In the genomic region with DNA sequence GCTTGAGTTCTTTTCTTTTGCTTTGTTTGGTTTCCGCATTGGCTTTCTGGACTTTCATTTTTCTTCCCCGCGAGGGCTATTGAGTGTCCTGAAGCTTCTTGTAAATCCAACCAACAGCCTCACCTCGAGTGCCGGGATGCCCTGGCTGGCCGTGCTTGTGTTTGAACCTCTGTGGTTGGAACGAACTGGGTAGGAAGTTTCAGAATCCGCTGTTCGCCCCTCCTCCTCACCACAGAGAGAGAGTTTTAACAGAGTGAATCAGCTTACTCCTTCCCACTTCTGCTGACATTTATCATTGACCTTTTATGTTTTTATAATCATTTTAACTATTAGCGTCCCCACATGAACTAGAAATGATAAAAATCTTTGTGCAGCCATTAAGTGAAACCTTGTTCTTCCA, we compare ENCODE assay signal across 22 mouse cellular contexts. TPM values are rescaled to one million over a fixed set of nuclear protein-coding genes. Genes with fewer than 3 reads are reported as not detected.
A peak's percentile ranks its signal among the peaks of the same experiment; 100 is the strongest.
DNase-seq lines count a peak whose midpoint lies in the region; ATAC-seq lines count a peak whose summit lies in the region.
"Had no signal": no experiment of that assay in that cellular context is flagged by ENCODE, and none has a peak within 500 bp of the region (broad histone marks: within the 10 kb centered on the region; RNA-seq: fewer than 3 reads in every experiment).

No protein-coding gene starts in this region.

- DNase-seq in adrenal gland, adult (ENCODE audit: inconsistent age in 2 of 2, low spot score in 1 of 2), result peak; percentile 12 to 34
- no peak for DNase-seq in adrenal gland, postnatal 25 days
- peak; percentile 15 for DNase-seq in thymus, postnatal 4 days
- DNase-seq in thymus, adult 18-20 months, result no peak
- DNase-seq: cerebellum, adult 11-12 months; cerebellum, adult 9-10 months; cerebellum, postnatal 25 days; heart, adult 2 months; heart, postnatal 14 days; kidney, adult 11 months; kidney, adult 9 months had no signal

- 84% methylated on average over 10 of the region's 10 CpGs for WGBS in hindbrain, embryonic 16.5 days
- 78% methylated on average over 10 of the region's 10 CpGs for WGBS in kidney, embryonic 14.5 days

- no peak overlapping the region for H3K4me2 ChIP-seq in hindbrain, embryonic 16.5 days (ENCODE audit: low read length)
- H3K4me2 ChIP-seq in kidney, embryonic 14.5 days (replicated peaks; ENCODE audit: low read depth, low read length), result no peak overlapping the region
- H3K4me2 ChIP-seq: embryonic facial prominence, embryonic 13.5 days; heart, embryonic 11.5 days; heart, embryonic 15.5 days; hindbrain, embryonic 14.5 days had no signal

- no peaks in the 10 kb centered on the region for H3K27me3 ChIP-seq in hindbrain, embryonic 16.5 days (replicated peaks; ENCODE audit: control insufficient read depth, insufficient read depth, low read length)
- no peaks in the 10 kb centered on the region for H3K27me3 ChIP-seq in kidney, embryonic 14.5 days (ENCODE audit: control insufficient read depth, insufficient read depth, low read length)
- H3K27me3 ChIP-seq: embryonic facial prominence, embryonic 13.5 days; heart, embryonic 15.5 days; Patski had no signal

- no peaks in the 10 kb centered on the region for H3K4me1 ChIP-seq in hindbrain, embryonic 16.5 days (ENCODE audit: control insufficient read depth, insufficient read depth, low read depth, low read length)
- no peaks in the 10 kb centered on the region for H3K4me1 ChIP-seq in kidney, embryonic 14.5 days (ENCODE audit: control insufficient read depth, insufficient read depth, low read length)
- H3K4me1 ChIP-seq: embryonic facial prominence, embryonic 13.5 days; heart, embryonic 15.5 days; hindbrain, embryonic 10.5 days had no signal

- no peak overlapping the region for H3K27ac ChIP-seq in hindbrain, embryonic 16.5 days (ENCODE audit: low read depth, low read length)
- no peak overlapping the region for H3K27ac ChIP-seq in kidney, embryonic 14.5 days (ENCODE audit: low read depth, low read length)
- H3K27ac ChIP-seq: embryonic facial prominence, embryonic 13.5 days; heart, adult 2 months; heart, embryonic 15.5 days; hindbrain, embryonic 10.5 days; hindbrain, embryonic 14.5 days had no signal

- no peaks in the 10 kb centered on the region for H3K9me3 ChIP-seq in hindbrain, embryonic 16.5 days (ENCODE audit: control insufficient read depth, low read length)
- no peaks in the 10 kb centered on the region for H3K9me3 ChIP-seq in kidney, embryonic 14.5 days (ENCODE audit: control insufficient read depth, low read length)
- H3K9me3 ChIP-seq: embryonic facial prominence, embryonic 13.5 days; heart, embryonic 15.5 days; hindbrain, embryonic 10.5 days had no signal

- no peaks in the 10 kb centered on the region for H3K36me3 ChIP-seq in hindbrain, embryonic 16.5 days (ENCODE audit: control insufficient read depth, insufficient read depth, low read length)
- no peaks in the 10 kb centered on the region for H3K36me3 ChIP-seq in kidney, embryonic 14.5 days (ENCODE audit: control insufficient read depth, insufficient read depth, low read length)
- H3K36me3 ChIP-seq: embryonic facial prominence, embryonic 13.5 days; heart, embryonic 15.5 days; hindbrain, embryonic 10.5 days had no signal

- no peak overlapping the region for H3K9ac ChIP-seq in hindbrain, embryonic 16.5 days (ENCODE audit: low read depth, low read length)
- no peak overlapping the region for H3K9ac ChIP-seq in kidney, embryonic 14.5 days (ENCODE audit: low read depth, low read length)
- H3K9ac ChIP-seq: embryonic facial prominence, embryonic 13.5 days; heart, embryonic 15.5 days; hindbrain, embryonic 14.5 days had no signal

- no peak overlapping the region for H3K4me3 ChIP-seq in hindbrain, embryonic 16.5 days (ENCODE audit: low read length)
- no peak overlapping the region for H3K4me3 ChIP-seq in kidney, embryonic 14.5 days (ENCODE audit: low read length)
- H3K4me3 ChIP-seq: embryonic facial prominence, embryonic 13.5 days; heart, adult 2 months; heart, embryonic 15.5 days; hindbrain, embryonic 10.5 days had no signal

- peak; percentile 63 for ATAC-seq in activated CD4-positive, CD25-positive, alpha-beta regulatory T cell, adult 4 months
- ATAC-seq in megakaryocyte progenitor cell, adult 5-6 weeks (replicated peaks; ENCODE audit: poor library complexity), result peak; percentile 39; the same call in 1 of the 2 replicates
- no peak for ATAC-seq in hindbrain, embryonic 16.5 days
- ATAC-seq in kidney, embryonic 14.5 days (ENCODE audit: low FRiP score, low TSS enrichment), result no peak
- ATAC-seq: forebrain, embryonic 14.5 days; Patski had no signal

RNA-seq across cellular contexts. Expression of a gene that starts 18.3 kb away (rescaled TPM):
- 42.3 and 44.8 TPM in 2 replicates for total RNA-seq in adrenal gland, postnatal 25 days (2021)
- polyA plus RNA-seq in activated CD4-positive, CD25-positive, alpha-beta regulatory T cell, adult 4 months (2017; shearing (Covaris generic)), result 10 to 100 TPM; 45.1 to 51.6 TPM
- 15.5 and 21.0 TPM in 2 replicates for total RNA-seq in megakaryocyte progenitor cell, adult 5-6 weeks (2015)
- 12.0 and 13.7 TPM in 2 replicates for total RNA-seq in megakaryocyte progenitor cell, adult 5-6 weeks (2017)
- 105 and 113 TPM in 2 replicates for polyA plus RNA-seq in hindbrain, embryonic 16.5 days (2015; fragmentation: Nextera tagmentation; extraction: Ambion mirVana)
- polyA plus RNA-seq in kidney, embryonic 14.5 days (2014; fragmentation: Nextera tagmentation; extraction: Ambion mirVana), result 56.7 and 67.3 TPM in 2 replicates

Comparison
In these comparisons a context has a peak if more than half of its experiments do, and no peak if none do; other contexts are left out.
1. DNase-seq: peak in adrenal gland, adult (2 of 2) and thymus, postnatal 4 days (single experiment); none in adrenal gland, postnatal 25 days (single experiment) and thymus, adult 18-20 months (0 of 2).
2. ATAC-seq: peak in activated CD4-positive, CD25-positive, alpha-beta regulatory T cell, adult 4 months (single experiment) and megakaryocyte progenitor cell, adult 5-6 weeks (single experiment); none in hindbrain, embryonic 16.5 days (single experiment) and kidney, embryonic 14.5 days (single experiment).